Mouse (Mus musculus) urinary bladder, adult 2 months (tissue): Measurements from ENCODE around the gene Gm7137. TPM values are rescaled to one million over a fixed set of nuclear protein-coding genes. Genes with fewer than 3 reads are reported as not detected.
"Not testable (repeated sequence)": the region's sequence is repeated elsewhere in the genome, so short reads cannot be mapped to it uniquely, and the experiment has no call there.

Experiments
- DNase-seq: peaks from one replicate; pipeline ENCODE4 v3.0.0; 2022; ENCODE audit warnings: low spot score
- polyA plus RNA-seq: library from polyadenylated mRNA; depleted of rRNA; stranded (reverse); fragments of >200 nt; gene quantifications from 2 replicates; pipeline ENCODE4 v1.2.3, GENCODE M21; 2012; rRNA removed

Gm7137 gene
- polyA plus RNA-seq, 1 experiment = not detected

- DNase-seq = not testable (repeated sequence)
Observed at GRCm38 (mm10) chr10:77752312-77752711, 35.7 kb downstream of the Gm7137 start.

DNA sequence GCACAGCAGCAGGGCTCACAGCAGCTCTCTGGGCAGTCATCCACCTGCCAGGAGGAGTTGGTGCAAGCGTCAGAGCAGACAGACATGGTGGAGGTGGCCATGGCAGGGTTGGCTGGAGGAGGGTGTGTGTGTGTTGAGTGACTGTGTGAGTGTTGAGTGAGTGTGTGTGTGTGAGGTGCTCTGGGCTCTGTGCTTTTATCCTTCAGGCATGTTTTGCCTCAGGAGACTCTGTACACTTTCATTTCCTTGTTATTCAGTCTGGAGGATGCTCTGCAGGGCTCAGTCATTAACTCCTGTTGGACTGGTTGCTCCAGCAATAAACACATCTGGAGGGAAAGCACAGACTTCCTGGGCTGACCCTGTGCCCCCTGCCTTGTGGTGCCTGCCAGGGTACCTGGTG, 36.7 kb downstream of the Gm7137 start, which contains the start of gene Gm9736:
Gm9736 (minus strand) TSS at position 101 of the 400 bp plus-strand sequence.
- DNase-seq = not testable (repeated sequence)

DNA sequence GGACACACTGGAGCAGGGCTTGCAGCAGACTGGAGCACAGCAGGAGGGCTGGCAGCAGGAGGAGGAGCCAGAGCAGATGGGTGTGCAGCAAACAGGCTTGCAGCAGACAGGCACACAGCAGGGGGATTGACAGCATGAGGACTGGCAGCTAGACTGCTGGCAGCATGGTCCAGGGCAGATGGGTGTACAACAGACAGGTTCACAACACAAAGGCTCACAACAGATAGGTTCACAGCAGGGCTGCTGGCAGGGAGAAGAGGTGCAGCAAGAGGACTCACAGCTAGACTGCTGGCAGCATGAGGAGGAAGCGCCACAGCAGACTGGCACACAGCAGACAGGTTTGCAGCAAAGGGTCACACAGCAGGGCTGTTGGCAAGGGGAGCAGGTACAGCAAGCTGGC, 37.3 kb downstream of the Gm7137 start:
- not testable (repeated sequence) for DNase-seq

GRCm38 (mm10) chr10:77741924-77742688, 45.9 kb downstream of the Gm7137 start, which contains the start of gene Gm18596:
Gm18596 (minus strand) TSS chr10:77742638.
- not testable (repeated sequence) for DNase-seq

DNA sequence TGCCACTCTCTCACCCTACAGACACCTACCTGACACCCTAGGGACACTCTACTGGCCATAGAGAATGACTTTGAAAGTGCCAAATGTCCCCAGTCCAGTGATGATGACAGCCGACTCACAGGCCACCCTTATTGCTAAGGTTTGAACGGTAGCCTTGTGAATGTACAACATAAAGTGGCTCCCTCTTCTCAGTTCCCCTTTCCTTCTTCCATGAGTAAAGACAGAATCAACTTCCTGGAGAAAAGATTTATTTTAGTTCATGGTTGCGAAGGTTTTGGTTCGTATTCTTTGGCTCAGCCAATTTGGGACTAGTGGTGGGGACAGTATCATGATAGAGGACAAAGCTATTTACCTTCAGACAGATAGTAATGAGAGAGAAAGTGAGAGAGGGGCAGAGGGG, 49.1 kb downstream of the Gm7137 start:
- DNase-seq = no peak

Other genes starting within 250 kb of the Gm7137 start
- 457 and 472 TPM in 2 replicates for gene Pttg1ip, start 206.5 kb downstream of the Gm7137 start, polyA plus RNA-seq
- 294 and 318 TPM in 2 replicates for gene Sumo3, start 182.1 kb downstream of the Gm7137 start, polyA plus RNA-seq
- gene Gm49325, start 182.0 kb downstream of the Gm7137 start, polyA plus RNA-seq = 0.89 and 23.6 TPM in 2 replicates
- gene Ube2g2, start 165.9 kb downstream of the Gm7137 start, polyA plus RNA-seq = 42.8 and 47.7 TPM in 2 replicates
- 1.3 and 1.6 TPM in 2 replicates for gene Tspear, start 101.6 kb downstream of the Gm7137 start, polyA plus RNA-seq
- gene Gm19402, start 97.4 kb downstream of the Gm7137 start, polyA plus RNA-seq = not detected in 2 replicates
- not detected in 2 replicates for gene Gm9508, start 91.0 kb downstream of the Gm7137 start, polyA plus RNA-seq
- gene Gm10272, start 81.6 kb downstream of the Gm7137 start, polyA plus RNA-seq = not detected in 2 replicates
- gene Gm10024, start 76.7 kb downstream of the Gm7137 start, polyA plus RNA-seq = 0.16 TPM in 1 of 2 replicates, not detected in the other
- not detected in 2 replicates for gene Gm10142, start 72.4 kb downstream of the Gm7137 start, polyA plus RNA-seq
- not detected in 2 replicates for gene Krtap12-1, start 67.6 kb downstream of the Gm7137 start, polyA plus RNA-seq
- gene Gm10100, start 61.7 kb downstream of the Gm7137 start, polyA plus RNA-seq = not detected in 2 replicates
- not detected in 2 replicates for gene Gm18596, start 45.6 kb downstream of the Gm7137 start, polyA plus RNA-seq
- not detected in 2 replicates for gene Gm9736, start 36.8 kb downstream of the Gm7137 start, polyA plus RNA-seq
- gene Gm3233, start 28.5 kb downstream of the Gm7137 start, polyA plus RNA-seq = not detected in 2 replicates
- not detected in 2 replicates for gene Gm3238, start 16.9 kb downstream of the Gm7137 start, polyA plus RNA-seq
- gene Gm7138, start 11.3 kb downstream of the Gm7137 start, polyA plus RNA-seq = not detected in 2 replicates
- gene Gm3250, start 5.7 kb downstream of the Gm7137 start, polyA plus RNA-seq = not detected in 2 replicates
- gene Gm9639, start 6.9 kb upstream of the Gm7137 start, polyA plus RNA-seq = not detected in 2 replicates
- gene Gm19668, start 10.9 kb upstream of the Gm7137 start, polyA plus RNA-seq = not detected in 2 replicates
- not detected in 2 replicates for gene Gm9507, start 23.6 kb upstream of the Gm7137 start, polyA plus RNA-seq
- 0.12 TPM in 1 of 2 replicates, not detected in the other for gene Gm2696, start 26.5 kb upstream of the Gm7137 start, polyA plus RNA-seq
- not detected in 2 replicates for gene Krtap10-4, start 38.9 kb upstream of the Gm7137 start, polyA plus RNA-seq
- not detected in 2 replicates for gene Krtap10-10, start 47.7 kb upstream of the Gm7137 start, polyA plus RNA-seq
- gene Gm36176, start 58.6 kb upstream of the Gm7137 start, polyA plus RNA-seq = not detected in 2 replicates
- gene Gm10318, start 64.7 kb upstream of the Gm7137 start, polyA plus RNA-seq = not detected in 2 replicates
- not detected in 2 replicates for gene Gm3285, start 73.8 kb upstream of the Gm7137 start, polyA plus RNA-seq
- 2.9 and 4.0 TPM in 2 replicates for gene Lrrc3, start 114.3 kb upstream of the Gm7137 start, polyA plus RNA-seq
- 0.90 and 1.5 TPM in 2 replicates for gene Trpm2, start 182.4 kb upstream of the Gm7137 start, polyA plus RNA-seq
- 26.9 and 27.3 TPM in 2 replicates for gene 1810043G02Rik, start 190.3 kb upstream of the Gm7137 start, polyA plus RNA-seq
- gene Pfkl, start 221.9 kb upstream of the Gm7137 start, polyA plus RNA-seq = 53.7 and 55.3 TPM in 2 replicates